Mouse (Mus musculus): ENCODE data around the gene Tenm2. TPM values are rescaled to one million over a fixed set of nuclear protein-coding genes. Genes with fewer than 3 reads are reported as not detected.

Tenm2 gene
- total RNA-seq, 2 experiments from 2014 or later: 0.29 to 0.49 TPM

GRCm38 (mm10) chr11:36264776-36265466, 970.8 kb downstream of the Tenm2 start:
- DNase-seq: no peak

GRCm38 (mm10) chr11:36263840-36264239, 971.9 kb downstream of the Tenm2 start:
- no peak for DNase-seq

- DNase-seq: no peak
These were observed 978.6 kb downstream of the Tenm2 start for GRCm38 (mm10) chr11:36257187-36257586.

GRCm38 (mm10) chr11:36256747-36257146, 979.0 kb downstream of the Tenm2 start:
- no peak for DNase-seq

GRCm38 (mm10) chr11:36254019-36254418, 981.7 kb downstream of the Tenm2 start:
- DNase-seq: no peak

GRCm38 (mm10) chr11:36250111-36250510, 985.7 kb downstream of the Tenm2 start:
- no peak for DNase-seq

- no peak for DNase-seq
These were observed 989.6 kb downstream of the Tenm2 start for GRCm38 (mm10) chr11:36246152-36246551.

GRCm38 (mm10) chr11:36244491-36244882, 991.3 kb downstream of the Tenm2 start:
- no peak for DNase-seq

GRCm38 (mm10) chr11:36243747-36244490, 991.8 kb downstream of the Tenm2 start:
- peak; percentile 49 for DNase-seq

- no peak for DNase-seq
These were observed 996.9 kb downstream of the Tenm2 start for GRCm38 (mm10) chr11:36238890-36239289.

- no peak for DNase-seq
These were observed 1007.1 kb downstream of the Tenm2 start for GRCm38 (mm10) chr11:36228654-36229053.

GRCm38 (mm10) chr11:36228196-36228595, 1007.6 kb downstream of the Tenm2 start:
- no peak for DNase-seq

GRCm38 (mm10) chr11:36226061-36226460, 1009.7 kb downstream of the Tenm2 start:
- DNase-seq: no peak

- no peak for DNase-seq
These were observed 1011.9 kb downstream of the Tenm2 start for GRCm38 (mm10) chr11:36223716-36224439.

- DNase-seq: no peak
These were observed 1013.7 kb downstream of the Tenm2 start for GRCm38 (mm10) chr11:36222071-36222470.

GRCm38 (mm10) chr11:36221271-36221975, 1014.3 kb downstream of the Tenm2 start:
- DNase-seq: peak; percentile 30

- DNase-seq: no peak
These were observed 1015.1 kb downstream of the Tenm2 start for GRCm38 (mm10) chr11:36220651-36221050.

GRCm38 (mm10) chr11:36219586-36219985, 1016.2 kb downstream of the Tenm2 start:
- no peak for DNase-seq

GRCm38 (mm10) chr11:36214589-36214988, 1021.2 kb downstream of the Tenm2 start:
- no peak for DNase-seq

- DNase-seq: no peak
These were observed 1031.4 kb downstream of the Tenm2 start for GRCm38 (mm10) chr11:36204381-36204780.

- DNase-seq: no peak
These were observed 1031.9 kb downstream of the Tenm2 start for GRCm38 (mm10) chr11:36203896-36204295.

- no peak for DNase-seq
These were observed 1041.4 kb downstream of the Tenm2 start for GRCm38 (mm10) chr11:36194348-36194747.

Data from gastrocnemius, postnatal 25 days (tissue).